Mouse (Mus musculus): ENCODE results near the gene 4930469K13Rik. TPM values are rescaled to one million over a fixed set of nuclear protein-coding genes. Genes with fewer than 3 reads are reported as not detected.

Gene 4930469K13Rik
- polyA plus RNA-seq, 1 experiment from 2014 or later: 0.46 TPM

DNA sequence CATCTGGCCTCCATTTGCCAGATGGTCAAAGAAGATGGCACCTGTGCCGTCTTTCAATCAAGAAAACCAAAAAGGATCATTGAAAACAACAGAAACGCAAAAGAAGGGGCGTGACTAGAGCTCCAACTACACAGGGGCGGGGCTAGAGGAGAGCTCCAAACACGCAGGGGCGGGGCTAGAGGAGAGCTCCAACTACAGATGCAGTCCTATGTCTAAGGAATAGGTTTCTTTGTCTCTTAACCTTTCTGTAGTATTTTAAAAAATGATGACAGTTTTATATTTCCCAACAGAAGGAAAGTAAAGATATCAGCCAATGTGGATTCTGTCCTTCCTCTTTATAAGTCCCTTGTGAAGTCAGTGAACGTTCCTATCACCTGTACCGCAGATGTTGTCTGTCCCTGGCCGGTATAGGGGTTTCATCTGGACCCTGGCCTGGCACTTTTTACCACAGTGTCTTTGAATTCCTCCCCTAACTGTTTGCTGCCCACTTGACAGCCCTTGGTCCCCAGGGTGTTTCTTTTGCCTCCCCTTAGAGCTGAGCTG, 153.5 kb downstream of the 4930469K13Rik start:
- WGBS: 86% methylated on average over 9 of the region's 9 CpGs
- no peak overlapping the region for H3K27ac ChIP-seq
- ATAC-seq (ENCODE audit: borderline replicate concordance, extremely low read depth, low FRiP score, low TSS enrichment): no peak
- H3K9me3 ChIP-seq: no peaks in the 10 kb centered on the region
- H3K36me3 ChIP-seq: no peaks in the 10 kb centered on the region
- H3K4me2 ChIP-seq: no peak overlapping the region
- no peak overlapping the region for H3K9ac ChIP-seq
- H3K27me3 ChIP-seq: no peaks in the 10 kb centered on the region
- H3K4me3 ChIP-seq: no peak overlapping the region
- H3K4me1 ChIP-seq: no peaks in the 10 kb centered on the region

DNA sequence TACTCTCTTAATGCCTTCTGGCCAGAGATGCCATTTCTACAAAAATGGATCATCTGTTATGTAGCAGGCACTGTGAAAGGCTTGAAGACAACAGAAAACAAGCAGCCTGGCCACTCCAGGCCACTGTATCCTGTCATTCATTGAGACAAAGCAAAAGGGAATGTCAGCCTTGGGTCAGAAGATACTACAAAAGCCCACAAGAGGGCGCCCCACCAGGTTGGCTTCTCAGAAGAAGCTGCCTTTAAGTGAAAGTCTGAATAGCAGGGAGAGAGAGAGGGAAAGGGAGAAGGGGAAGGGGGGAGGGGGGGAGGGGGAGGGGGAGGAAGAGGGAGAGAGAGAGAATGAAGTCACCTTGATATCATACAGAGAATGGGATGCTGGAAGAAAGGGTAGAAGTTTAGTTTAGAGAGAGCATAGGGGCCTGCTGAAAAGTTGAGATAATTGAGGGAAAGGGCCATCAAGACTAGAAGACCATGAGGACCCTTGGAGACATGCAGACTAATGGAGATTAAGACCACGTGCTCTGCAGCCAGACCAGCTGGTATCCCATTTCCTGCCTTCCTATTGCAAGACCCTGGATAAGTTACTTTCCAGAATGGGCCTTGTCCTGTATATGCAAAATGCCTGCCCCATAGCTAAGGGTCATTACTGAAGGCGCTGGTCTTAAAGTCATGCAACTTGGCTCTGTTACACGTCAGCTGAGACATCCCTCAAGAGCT, 154.1 kb downstream of the 4930469K13Rik start:
- H3K36me3 ChIP-seq: no peaks in the 10 kb centered on the region
- H3K27ac ChIP-seq: no peak overlapping the region
- H3K9me3 ChIP-seq: no peaks in the 10 kb centered on the region
- H3K27me3 ChIP-seq: no peaks in the 10 kb centered on the region
- ATAC-seq (ENCODE audit: borderline replicate concordance, extremely low read depth, low FRiP score, low TSS enrichment): no peak
- no peak overlapping the region for H3K4me2 ChIP-seq
- H3K9ac ChIP-seq: no peak overlapping the region
- 61% methylated on average over 4 of the region's 4 CpGs for WGBS
- no peak overlapping the region for H3K4me3 ChIP-seq
- no peaks in the 10 kb centered on the region for H3K4me1 ChIP-seq

DNA sequence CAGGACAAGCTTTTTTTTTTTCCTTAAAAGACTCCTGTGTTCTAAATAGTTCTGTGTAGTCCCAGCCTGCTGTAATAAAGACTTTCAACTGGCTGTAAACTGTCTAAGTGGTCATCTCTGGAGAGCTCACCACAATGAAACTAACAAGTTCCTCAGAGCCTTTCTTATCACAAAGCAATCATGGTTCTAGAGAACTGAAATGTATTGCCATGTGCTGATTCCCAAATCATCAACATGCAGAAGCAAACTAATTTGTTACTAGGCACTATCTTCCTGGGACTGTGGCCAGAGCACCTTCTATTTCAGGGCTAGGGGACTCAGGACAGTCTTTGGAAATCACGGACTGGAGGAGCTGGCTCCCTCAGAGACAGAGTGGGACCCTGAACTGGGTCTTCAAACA, 154.8 kb downstream of the 4930469K13Rik start:
- Histone ChIP-seq H3K27ac (no peak overlapping the region), H3K4me1 (no peaks in the 10 kb centered on the region), H3K4me2 (no peak overlapping the region), H3K36me3 (no peaks in the 10 kb centered on the region), H3K27me3 (peaks cover 3% of the 10 kb centered on the region; the same call in 1 of the 2 replicates), H3K9me3 (no peaks in the 10 kb centered on the region), H3K4me3 (no peak overlapping the region), H3K9ac (no peak overlapping the region)
- ATAC-seq (ENCODE audit: borderline replicate concordance, extremely low read depth, low FRiP score, low TSS enrichment): no peak
- 62% methylated on average over 1 of the region's 1 CpGs for WGBS

DNA sequence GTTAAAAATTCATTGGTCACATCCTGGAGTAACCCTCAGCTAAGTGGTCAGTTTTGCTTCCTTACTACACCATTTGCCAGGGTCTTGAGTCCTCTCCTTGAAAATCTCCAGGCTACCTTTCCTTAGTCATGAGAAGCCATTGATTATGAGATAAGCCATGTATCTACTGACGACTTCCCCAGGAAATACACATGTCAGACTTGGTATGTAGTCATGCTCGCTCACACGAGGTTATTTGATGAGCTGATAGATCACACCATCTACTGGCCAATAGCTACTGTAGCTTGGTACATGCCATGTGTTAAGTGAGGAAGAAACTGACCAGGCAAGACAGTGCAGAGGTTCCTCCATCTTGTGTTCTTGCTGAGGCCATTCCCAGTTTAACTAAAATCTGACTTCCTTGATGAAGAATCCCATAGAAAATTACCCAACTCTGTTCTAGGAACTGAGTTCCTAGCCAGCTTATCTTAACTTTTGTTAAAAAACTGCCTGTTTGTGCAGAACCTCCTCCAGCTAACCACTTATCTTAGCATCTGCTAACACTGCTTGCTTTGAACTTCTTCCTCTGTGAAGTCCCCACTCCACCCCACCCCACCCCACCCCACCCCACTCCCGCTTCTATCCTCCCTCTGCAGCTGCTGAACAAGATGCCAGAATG, 158.8 kb downstream of the 4930469K13Rik start:
- ATAC-seq (ENCODE audit: borderline replicate concordance, extremely low read depth, low FRiP score, low TSS enrichment): no peak
- WGBS: 48% methylated on average over 4 of the region's 4 CpGs
- Histone ChIP-seq H3K4me1 (no peaks in the 10 kb centered on the region), H3K4me3 (no peak overlapping the region), H3K27me3 (peaks cover 3% of the 10 kb centered on the region; the same call in 1 of the 2 replicates), H3K9me3 (no peaks in the 10 kb centered on the region), H3K9ac (no peak overlapping the region), H3K27ac (no peak overlapping the region), H3K36me3 (no peaks in the 10 kb centered on the region), H3K4me2 (no peak overlapping the region)

DNA sequence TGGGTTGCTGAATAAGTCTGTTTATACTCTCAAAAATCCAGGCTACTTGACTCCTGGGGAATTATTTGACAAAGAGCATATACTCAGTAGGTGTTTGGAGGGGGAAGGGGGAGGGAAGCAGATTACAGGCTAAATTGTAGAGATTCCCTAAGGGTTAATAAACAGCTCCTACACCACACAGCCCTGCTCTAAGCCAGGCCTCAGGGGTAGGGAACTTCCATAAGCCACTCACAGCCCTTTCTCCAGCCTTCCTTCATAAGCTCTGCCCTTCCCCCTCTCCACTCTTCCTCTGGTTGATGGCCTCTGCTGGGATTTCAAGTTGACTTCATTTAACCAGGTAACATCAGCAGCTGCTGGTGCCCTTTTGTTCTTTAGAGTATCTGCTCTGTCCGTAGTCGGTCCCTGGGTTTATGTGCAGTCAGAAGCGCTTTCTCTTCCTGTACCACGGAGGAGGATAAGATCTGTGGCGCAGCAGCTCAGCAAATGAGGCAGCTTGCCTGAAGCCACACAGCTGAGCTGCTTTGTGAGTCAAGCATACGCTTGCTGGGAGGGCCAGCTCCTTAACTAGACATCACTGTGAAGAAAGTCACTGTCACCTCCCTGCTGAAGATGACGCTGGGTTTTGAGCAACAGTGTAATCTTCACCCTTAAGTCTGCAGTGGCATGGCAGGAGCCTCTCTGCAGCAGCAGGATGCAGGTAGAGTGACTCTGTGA, 159.6 kb downstream of the 4930469K13Rik start:
- H3K4me1 ChIP-seq: no peaks in the 10 kb centered on the region
- no peak overlapping the region for H3K27ac ChIP-seq
- ATAC-seq (ENCODE audit: borderline replicate concordance, extremely low read depth, low FRiP score, low TSS enrichment): no peak
- WGBS: 54% methylated on average over 7 of the region's 7 CpGs
- no peak overlapping the region for H3K9ac ChIP-seq
- H3K36me3 ChIP-seq: no peaks in the 10 kb centered on the region
- no peaks in the 10 kb centered on the region for H3K9me3 ChIP-seq
- no peak overlapping the region for H3K4me2 ChIP-seq
- no peak overlapping the region for H3K4me3 ChIP-seq
- peaks cover 3% of the 10 kb centered on the region; the same call in 1 of the 2 replicates for H3K27me3 ChIP-seq

DNA sequence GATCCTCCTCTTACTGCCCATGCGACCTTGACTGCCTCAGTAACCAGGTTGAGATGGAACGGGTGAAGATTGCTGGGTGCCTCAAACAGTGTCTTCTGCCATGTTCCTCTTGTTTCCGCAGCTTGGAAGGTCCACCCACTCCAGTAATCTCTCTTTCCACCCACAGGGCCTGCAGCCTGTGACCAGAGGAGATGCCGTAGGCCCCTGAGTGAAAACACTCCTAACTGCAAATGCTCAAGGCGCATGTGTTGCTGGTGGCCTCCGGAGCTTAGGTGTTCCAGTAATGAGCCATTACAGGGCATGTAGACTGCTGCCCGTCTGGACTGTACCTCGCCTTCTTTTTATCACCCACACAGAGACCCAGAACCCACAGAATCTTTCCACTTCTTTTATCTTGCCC, 160.7 kb downstream of the 4930469K13Rik start:
- Histone ChIP-seq H3K27me3 (peaks cover 3% of the 10 kb centered on the region; the same call in 1 of the 2 replicates), H3K36me3 (no peaks in the 10 kb centered on the region), H3K4me3 (no peak overlapping the region), H3K4me2 (no peak overlapping the region), H3K27ac (no peak overlapping the region), H3K9ac (no peak overlapping the region), H3K9me3 (no peaks in the 10 kb centered on the region), H3K4me1 (peaks cover 2% of the 10 kb centered on the region; the same call in 1 of the 2 replicates)
- 79% methylated on average over 8 of the region's 8 CpGs for WGBS
- ATAC-seq (ENCODE audit: borderline replicate concordance, extremely low read depth, low FRiP score, low TSS enrichment): no peak

DNA sequence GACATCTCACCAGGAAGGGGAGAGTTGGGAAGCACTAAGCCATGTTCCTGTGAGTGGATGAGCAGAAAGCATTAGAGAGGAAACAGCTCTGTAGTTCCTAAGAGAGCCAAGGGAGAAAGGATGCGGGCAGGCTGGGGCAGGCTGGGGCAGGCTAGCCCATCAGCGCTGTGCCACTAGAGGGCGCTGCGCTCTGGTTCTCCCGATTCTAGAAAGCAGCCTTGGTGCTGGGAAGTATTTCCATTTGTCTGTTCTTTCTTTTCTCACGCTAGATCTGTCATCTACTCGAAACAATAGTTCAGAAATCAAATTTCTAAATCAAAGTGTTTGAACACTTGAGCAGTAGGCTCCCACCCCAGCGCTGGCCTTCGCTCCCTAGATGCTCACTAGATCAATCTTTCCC, 164.1 kb downstream of the 4930469K13Rik start:
- WGBS: 56% methylated on average over 9 of the region's 9 CpGs
- Histone ChIP-seq H3K9ac (no peak overlapping the region), H3K4me1 (peaks cover 9% of the 10 kb centered on the region; the same call in 1 of the 2 replicates), H3K4me3 (no peak overlapping the region), H3K4me2 (no peak overlapping the region), H3K27me3 (peaks cover 3% of the 10 kb centered on the region; the same call in 1 of the 2 replicates), H3K9me3 (no peaks in the 10 kb centered on the region), H3K27ac (no peak overlapping the region), H3K36me3 (no peaks in the 10 kb centered on the region)
- ATAC-seq (ENCODE audit: borderline replicate concordance, extremely low read depth, low FRiP score, low TSS enrichment): no peak

DNA sequence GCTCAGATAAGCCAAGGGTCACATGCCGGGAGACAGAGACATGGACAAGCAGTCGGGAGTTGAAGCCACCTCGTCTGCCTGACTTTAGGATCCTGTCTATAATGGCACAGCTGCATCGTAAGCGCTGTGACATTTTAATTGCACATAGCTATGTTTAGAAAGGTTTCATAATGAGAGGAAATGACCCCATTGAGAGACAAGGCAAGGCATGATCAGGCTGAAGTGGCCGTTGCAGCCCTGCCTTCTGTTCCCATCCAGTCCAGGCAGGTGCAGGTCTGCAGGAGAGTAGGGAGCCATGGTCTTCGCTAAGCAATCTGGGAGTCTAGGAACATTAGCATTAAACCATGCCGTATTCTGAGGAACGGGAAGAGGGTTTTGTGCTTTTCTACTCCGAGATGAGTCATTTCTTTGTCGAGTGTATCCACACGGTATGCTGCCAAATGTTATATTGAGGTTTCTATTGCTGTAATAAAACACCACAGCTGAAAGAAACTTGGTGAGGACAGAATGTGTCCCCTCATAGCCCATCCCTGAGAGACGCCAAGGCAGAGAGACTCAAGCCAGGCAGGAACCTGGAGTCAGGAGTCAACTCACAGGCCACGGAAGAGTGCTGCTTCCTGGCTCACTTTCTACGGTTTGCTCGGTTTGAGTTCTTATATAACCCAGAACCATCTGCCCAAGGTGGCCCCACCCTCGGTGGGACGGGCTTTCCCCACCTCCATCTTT, 165.8 kb downstream of the 4930469K13Rik start:
- H3K4me2 ChIP-seq: peak overlapping the region; percentile 38
- 51% methylated on average over 18 of the region's 18 CpGs for WGBS
- no peak overlapping the region for H3K4me3 ChIP-seq
- H3K4me1 ChIP-seq: peaks cover 9% of the 10 kb centered on the region; the same call in 1 of the 2 replicates
- no peaks in the 10 kb centered on the region for H3K36me3 ChIP-seq
- no peaks in the 10 kb centered on the region for H3K9me3 ChIP-seq
- H3K9ac ChIP-seq: no peak overlapping the region
- H3K27ac ChIP-seq: peak overlapping the region; percentile 22; the same call in 1 of the 2 replicates
- no peaks in the 10 kb centered on the region for H3K27me3 ChIP-seq
- no peak for ATAC-seq (ENCODE audit: borderline replicate concordance, extremely low read depth, low FRiP score, low TSS enrichment)

DNA sequence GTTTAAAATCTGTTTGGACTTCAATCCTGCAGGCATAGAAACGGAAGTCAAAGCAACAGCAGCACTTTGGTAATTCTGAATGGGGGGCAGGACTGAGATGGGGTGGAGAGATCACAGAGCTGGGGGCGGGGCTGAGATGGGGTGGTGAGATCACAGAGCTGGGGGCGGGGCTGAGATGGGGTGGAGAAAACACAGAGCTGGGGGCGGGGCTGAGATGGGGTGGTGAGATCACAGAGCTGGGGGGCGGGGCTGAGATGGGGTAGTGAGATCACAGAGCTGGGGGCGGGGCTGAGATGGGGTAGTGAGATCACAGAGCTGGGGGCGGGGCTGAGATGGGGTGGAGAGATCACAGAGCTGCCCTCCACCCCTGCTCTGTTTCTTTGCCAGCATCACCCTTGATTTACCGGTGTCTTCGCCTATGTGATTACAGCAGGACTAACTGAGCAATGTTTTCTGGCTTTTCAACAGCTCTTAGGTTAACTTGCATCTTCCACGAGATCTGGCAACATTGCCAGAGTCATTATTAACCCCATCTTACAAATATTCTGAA, 166.4 kb downstream of the 4930469K13Rik start:
- Histone ChIP-seq H3K27me3 (no peaks in the 10 kb centered on the region), H3K4me1 (peaks cover 9% of the 10 kb centered on the region; the same call in 1 of the 2 replicates), H3K27ac (peak overlapping the region; percentile 22; the same call in 1 of the 2 replicates), H3K4me3 (no peak overlapping the region), H3K36me3 (no peaks in the 10 kb centered on the region), H3K9me3 (no peaks in the 10 kb centered on the region), H3K4me2 (peak overlapping the region; percentile 38), H3K9ac (no peak overlapping the region)
- WGBS: 9% methylated on average over 10 of the region's 10 CpGs
- no peak for ATAC-seq (ENCODE audit: borderline replicate concordance, extremely low read depth, low FRiP score, low TSS enrichment)

DNA sequence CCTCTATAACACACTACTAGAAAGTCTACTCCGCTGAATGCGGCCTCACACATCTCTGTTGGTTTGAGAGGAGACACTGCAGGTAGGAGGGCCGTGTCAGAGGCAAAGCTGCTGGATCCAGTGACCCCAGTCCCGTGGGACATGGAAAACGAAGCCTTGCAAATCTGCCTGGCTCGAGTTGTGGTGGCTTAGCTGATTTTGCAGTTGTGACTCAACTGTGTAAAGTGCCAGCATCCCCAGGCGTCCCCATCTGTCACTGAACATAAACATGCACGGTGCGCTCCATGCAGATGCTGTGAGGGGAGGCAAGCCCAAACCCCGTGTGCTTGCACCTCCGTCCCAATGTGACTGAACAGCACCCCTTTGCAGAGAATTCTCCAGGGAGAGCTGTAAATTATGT, 168.9 kb downstream of the 4930469K13Rik start:
- ATAC-seq (ENCODE audit: borderline replicate concordance, extremely low read depth, low FRiP score, low TSS enrichment): no peak
- 64% methylated on average over 11 of the region's 11 CpGs for WGBS
- H3K4me2 ChIP-seq: no peak overlapping the region

DNA sequence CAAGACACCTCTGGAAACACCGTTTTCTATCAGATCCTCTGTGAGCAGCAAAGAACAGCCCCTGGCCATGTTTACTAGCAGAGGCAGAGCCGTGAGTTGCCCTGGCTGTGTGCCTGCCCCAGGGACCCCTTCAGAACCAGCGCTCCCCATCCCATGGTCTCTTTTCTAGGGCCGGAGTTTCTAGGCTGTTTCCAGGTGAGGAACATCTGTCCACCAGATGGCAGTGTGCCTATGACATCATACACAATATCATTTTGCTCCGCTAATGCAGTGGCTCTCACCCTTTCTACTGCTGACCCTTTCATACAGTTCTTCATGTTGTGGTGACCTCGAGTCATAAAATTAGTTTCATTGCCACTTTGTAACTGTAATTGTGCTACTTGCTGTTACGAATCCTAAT, 169.7 kb downstream of the 4930469K13Rik start:
- H3K4me1 ChIP-seq: peaks cover 9% of the 10 kb centered on the region; the same call in 1 of the 2 replicates
- no peak overlapping the region for H3K9ac ChIP-seq
- WGBS: 27% methylated on average over 7 of the region's 7 CpGs
- H3K4me2 ChIP-seq: no peak overlapping the region
- H3K36me3 ChIP-seq: no peaks in the 10 kb centered on the region
- no peak for ATAC-seq (ENCODE audit: borderline replicate concordance, extremely low read depth, low FRiP score, low TSS enrichment)
- no peaks in the 10 kb centered on the region for H3K9me3 ChIP-seq
- no peaks in the 10 kb centered on the region for H3K27me3 ChIP-seq
- H3K27ac ChIP-seq: no peak overlapping the region
- no peak overlapping the region for H3K4me3 ChIP-seq

More for the DNA sequence above, 168.9 kb downstream of the 4930469K13Rik start:
- H3K27ac ChIP-seq: no peak overlapping the region
- H3K9ac ChIP-seq: no peak overlapping the region
- H3K36me3 ChIP-seq: no peaks in the 10 kb centered on the region
- H3K4me1 ChIP-seq: peaks cover 9% of the 10 kb centered on the region; the same call in 1 of the 2 replicates
- no peaks in the 10 kb centered on the region for H3K9me3 ChIP-seq
- no peaks in the 10 kb centered on the region for H3K27me3 ChIP-seq
- H3K4me3 ChIP-seq: no peak overlapping the region

All from lung, embryonic 15.5 days (tissue).